In genomic region chr1:73998925-73999375, GRCm38 (mm10) we compare ENCODE assay signal across 8 mouse cellular contexts.
A peak's percentile ranks its signal among the peaks of the same experiment; 100 is the strongest.
DNase-seq lines count a peak whose midpoint lies in the region; ATAC-seq and TF ChIP-seq lines count a peak whose summit lies in the region.

No protein-coding gene starts in this region.

- H3K9me3 ChIP-seq in erythroblast, embryonic 14.5 days (ENCODE audit: control insufficient read depth, low read length) = no peaks in the 10 kb centered on the region
- H3K9me3 ChIP-seq in intestine, embryonic 15.5 days = no peaks in the 10 kb centered on the region

- H3K4me3 ChIP-seq in erythroblast, embryonic 14.5 days (replicated peaks) = peak overlapping the region; percentile 67
- H3K4me3 ChIP-seq in bone marrow macrophage, adult 2 months (ENCODE audit: insufficient read depth, low read length) = no peak overlapping the region
- no peak overlapping the region for H3K4me3 ChIP-seq in intestine, embryonic 15.5 days (replicated peaks)

- no peak for TF ChIP-seq CTCF in bone marrow macrophage, adult 2 months (IDR thresholded peaks at IDR 0.05; ENCODE audit: low read depth, low read length)

- peaks cover 52% of the 10 kb centered on the region for H3K36me3 ChIP-seq in erythroblast, embryonic 14.5 days (ENCODE audit: control insufficient read depth)
- no peaks in the 10 kb centered on the region for H3K36me3 ChIP-seq in intestine, embryonic 15.5 days

- peak overlapping the region; percentile 83 for H3K27ac ChIP-seq in bone marrow macrophage, adult 2 months (ENCODE audit: insufficient read depth, low read depth, low read length)
- H3K27ac ChIP-seq in intestine, embryonic 15.5 days = peak overlapping the region; percentile 42

- H3K9ac ChIP-seq in intestine, embryonic 15.5 days = peak overlapping the region; percentile 1; the same call in 1 of the 2 replicates

- H3K4me2 ChIP-seq in intestine, embryonic 15.5 days (replicated peaks) = no peak overlapping the region

- no peak for ATAC-seq in erythroblast, adult 5-6 weeks (replicated peaks; ENCODE audit: low FRiP score, poor library complexity, severe bottlenecking)
- ATAC-seq in intestine, embryonic 15.5 days = no peak

- H3K27me3 ChIP-seq in erythroblast, embryonic 14.5 days (ENCODE audit: control insufficient read depth) = no peaks in the 10 kb centered on the region
- H3K27me3 ChIP-seq in intestine, embryonic 15.5 days (replicated peaks) = no peaks in the 10 kb centered on the region

- WGBS in intestine, embryonic 15.5 days = 41% methylated on average over 5 of the region's 5 CpGs

- peak; percentile 60 for DNase-seq in lung, postnatal 14 days
- no peak for DNase-seq in right cerebral cortex, postnatal 25 days
- DNase-seq in left cerebral cortex, postnatal 10 days (ENCODE audit: extremely low spot score in 1 of 2, low spot score in 2 of 2) = no peak
- DNase-seq in layer of hippocampus, adult 9-10 months (ENCODE audit: low spot score) = no peak

- peaks cover 58% of the 10 kb centered on the region for H3K4me1 ChIP-seq in erythroblast, embryonic 14.5 days (ENCODE audit: control insufficient read depth)
- H3K4me1 ChIP-seq in bone marrow macrophage, adult 2 months (ENCODE audit: control insufficient read depth, insufficient read depth, low read length) = peaks cover 41% of the 10 kb centered on the region
- peaks cover 46% of the 10 kb centered on the region for H3K4me1 ChIP-seq in intestine, embryonic 15.5 days (replicated peaks)

- TF ChIP-seq POLR2A in bone marrow macrophage, adult 2 months (IDR thresholded peaks at IDR 0.05; ENCODE audit: borderline replicate concordance, low read depth, low read length) = no peak

- intact Hi-C loops in left cerebral cortex, postnatal 10 days (cut with DNase I) = no loop called here
